Comparison of ENCODE assay signal across 16 mouse cellular contexts in the genomic region with DNA sequence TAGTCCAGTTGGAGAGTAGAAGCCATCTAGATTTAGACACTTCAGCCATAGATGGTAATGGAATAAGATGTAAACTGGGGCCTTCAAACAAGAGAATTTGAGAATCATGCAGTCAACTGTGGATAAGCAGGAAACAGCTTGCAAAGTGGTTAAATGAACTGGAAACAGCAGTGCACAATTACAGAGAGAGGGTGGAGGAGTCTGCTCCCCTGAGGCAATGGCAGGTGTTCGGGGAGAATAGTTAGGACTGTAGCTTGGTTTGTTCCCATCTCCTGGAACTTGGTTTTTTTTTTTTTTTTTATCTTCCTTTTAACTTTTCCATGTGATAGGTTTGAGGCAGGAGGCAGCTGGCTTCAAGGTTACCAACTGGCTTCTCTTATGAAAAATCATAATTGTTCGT.
DNase-seq lines count a peak whose midpoint lies in the region; ATAC-seq lines count a peak whose summit lies in the region.
"Had no signal": no experiment of that assay in that cellular context is flagged by ENCODE, and none has a peak within 500 bp of the region (broad histone marks: within the 10 kb centered on the region; RNA-seq: fewer than 3 reads in every experiment).

No protein-coding gene starts in this region.

- peak; percentile 85 for ATAC-seq in kidney, embryonic 15.5 days (replicated peaks; ENCODE audit: low FRiP score)
- peak; percentile 56 to 86; a peak in 3 of 4 replicates for ATAC-seq in hematopoietic stem cell, adult 5-6 weeks (replicated peaks in 1 of 2; ENCODE audit: insufficient read depth in 1 of 2, low FRiP score in 2 of 2, low TSS enrichment in 1 of 2, low read depth in 1 of 2, poor library complexity in 2 of 2, severe bottlenecking in 2 of 2)
- ATAC-seq: liver, embryonic 12.5 days; midbrain, embryonic 15.5 days had no signal

- H3K9me3 ChIP-seq in kidney, embryonic 15.5 days (replicated peaks), result no peaks in the 10 kb centered on the region
- H3K9me3 ChIP-seq: embryonic facial prominence, embryonic 13.5 days; liver, embryonic 12.5 days; lung, embryonic 15.5 days; midbrain, embryonic 15.5 days; neural tube, embryonic 13.5 days had no signal

- H3K27ac ChIP-seq in kidney, embryonic 15.5 days, result peak overlapping the region; percentile 63; the same call in 1 of the 2 replicates
- H3K27ac ChIP-seq: embryonic facial prominence, embryonic 13.5 days; liver, embryonic 12.5 days; midbrain, embryonic 15.5 days; neural tube, embryonic 13.5 days; stomach, postnatal 0 days had no signal

- intact Hi-C loops in gastrocnemius, postnatal 36 days (cut with DNase I), result no loop called here

- no peak overlapping the region for H3K4me2 ChIP-seq in kidney, embryonic 15.5 days
- H3K4me2 ChIP-seq: embryonic facial prominence, embryonic 13.5 days; liver, embryonic 12.5 days; midbrain, embryonic 15.5 days; neural tube, embryonic 13.5 days had no signal

- no peaks in the 10 kb centered on the region for H3K27me3 ChIP-seq in kidney, embryonic 15.5 days
- H3K27me3 ChIP-seq: embryonic facial prominence, embryonic 13.5 days; liver, embryonic 12.5 days; lung, embryonic 15.5 days; midbrain, embryonic 15.5 days; neural tube, embryonic 13.5 days had no signal

- no peak overlapping the region for H3K4me3 ChIP-seq in kidney, embryonic 15.5 days (replicated peaks)
- H3K4me3 ChIP-seq: embryonic facial prominence, embryonic 13.5 days; liver, embryonic 12.5 days; lung, embryonic 15.5 days; midbrain, embryonic 15.5 days; neural tube, embryonic 13.5 days had no signal

- 53% methylated on average over 2 of the region's 2 CpGs for WGBS in kidney, embryonic 15.5 days

- no peak overlapping the region for H3K9ac ChIP-seq in kidney, embryonic 15.5 days
- H3K9ac ChIP-seq: embryonic facial prominence, embryonic 13.5 days; liver, embryonic 12.5 days; lung, embryonic 15.5 days; midbrain, embryonic 15.5 days; neural tube, embryonic 13.5 days had no signal

- H3K36me3 ChIP-seq in kidney, embryonic 15.5 days, result no peaks in the 10 kb centered on the region
- H3K36me3 ChIP-seq: embryonic facial prominence, embryonic 13.5 days; liver, embryonic 12.5 days; lung, embryonic 15.5 days; midbrain, embryonic 15.5 days; neural tube, embryonic 13.5 days had no signal

- H3K4me1 ChIP-seq in kidney, embryonic 15.5 days, result 0 out of 2 replicates have a peak, but pooled peaks cover 9% of the 10 kb centered on the region
- H3K4me1 ChIP-seq: embryonic facial prominence, embryonic 13.5 days; liver, embryonic 12.5 days; midbrain, embryonic 15.5 days; neural tube, embryonic 13.5 days had no signal

- DNase-seq in embryo, embryonic 10 days (ENCODE audit: low spot score), result peak; percentile 23
- DNase-seq in embryo, embryonic 9.5 days (ENCODE audit: extremely low spot score), result no peak
- DNase-seq in kidney, postnatal 36 days, result no peak
- peak; percentile 26 for DNase-seq in R1 (ENCODE audit: low read depth, low spot score)
- no peak for DNase-seq in natural killer cell, adult 2 months (ENCODE audit: low spot score in 2 of 2)
- no peak for DNase-seq in gastrocnemius, postnatal 36 days
- DNase-seq: cerebellum, adult 9-10 months; thymus, postnatal 36 days had no signal

Comparison
In these comparisons a context has a peak if more than half of its experiments do, and no peak if none do; other contexts are left out.
1. DNase-seq: peak in embryo, embryonic 10 days (single experiment) and R1 (single experiment); none in embryo, embryonic 9.5 days (single experiment), kidney, postnatal 36 days (0 of 2), natural killer cell, adult 2 months (0 of 2) and gastrocnemius, postnatal 36 days (0 of 2).